Mouse (Mus musculus) limb, embryonic 12.5 days (tissue): ENCODE data around the gene Unk. TPM values are rescaled to one million over a fixed set of nuclear protein-coding genes. Genes with fewer than 3 reads are reported as not detected.

ENCODE experiments used
- ATAC-seq: fragments of 200-750 bp; cut with Nextera tagmentation; 2 replicates; pipeline ENCODE4 v1.8.0; 2017; ENCODE audit warnings: low read depth, moderate TSS enrichment; ENCODE audit not compliant: insufficient number of reproducible peaks, insufficient read depth, low FRiP score, low TSS enrichment
- H3K27ac ChIP-seq: fragments of 300-500 bp; sonication (generic); 2 replicates; pipeline ENCODE4 v1.5.1; 2016; ENCODE audit warnings: mild to moderate bottlenecking, moderate library complexity
- H3K27me3 ChIP-seq: fragments of 300-500 bp; sonication (generic); 2 replicates; pipeline ENCODE4 v1.6.1; 2016; ENCODE audit warnings: mild to moderate bottlenecking, moderate library complexity
- H3K36me3 ChIP-seq: fragments of 300-500 bp; sonication (generic); 2 replicates; pipeline ENCODE4 v1.6.1; 2016; ENCODE audit warnings: mild to moderate bottlenecking, moderate library complexity
- H3K4me1 ChIP-seq: fragments of 300-500 bp; sonication (generic); replicated peaks from 2 replicates; pipeline ENCODE4 v1.6.1; 2016
- H3K4me2 ChIP-seq: fragments of 300-500 bp; sonication (generic); 2 replicates; pipeline ENCODE4 v1.6.1; 2016; ENCODE audit warnings: mild to moderate bottlenecking, moderate library complexity
- H3K4me3 ChIP-seq: fragments of 300-500 bp; sonication (generic); replicated peaks from 2 replicates; pipeline ENCODE4 v1.5.1; 2016; ENCODE audit warnings: mild to moderate bottlenecking
- H3K9ac ChIP-seq: fragments of 300-500 bp; sonication (generic); replicated peaks from 2 replicates; pipeline ENCODE4 v1.6.1; 2016; ENCODE audit warnings: mild to moderate bottlenecking, moderate library complexity
- H3K9me3 ChIP-seq: fragments of 300-500 bp; sonication (generic); 2 replicates; pipeline ENCODE4 v1.6.1; 2016; ENCODE audit warnings: mild to moderate bottlenecking, moderate library complexity
- WGBS: fragments of 180-500 bp; shearing (Covaris S2); methylation state at CpG from one replicate; pipeline ENCODE4 v1.1.7; 2016; 5-methylcytosine and 5-hydroxymethylcytosine counted together
- polyA plus RNA-seq: library from polyadenylated mRNA; unstranded; fragments of >200 nt; fragmentation: Nextera tagmentation; extraction: Ambion mirVana; gene quantifications from 2 replicates; pipeline ENCODE4 v1.2.1, GENCODE M21; 2016

Unk gene
- polyA plus RNA-seq, 1 experiment from 2014 or later: 50.0 TPM

GRCm38 (mm10) chr11:116001725-116002124 lies 28.4 kb upstream of the Unk start:
- H3K27me3 ChIP-seq: peaks cover 12% of the 10 kb centered on the region
- peaks cover 4% of the 10 kb centered on the region; the same call in 1 of the 2 replicates for H3K9me3 ChIP-seq
- H3K36me3 ChIP-seq: peaks cover 4% of the 10 kb centered on the region
- ATAC-seq: no peak
- no peak overlapping the region for H3K4me2 ChIP-seq
- H3K27ac ChIP-seq: no peak overlapping the region
- peaks cover 18% of the 10 kb centered on the region for H3K4me1 ChIP-seq
- WGBS: 66% methylated on average over 6 of the region's 6 CpGs
- no peak overlapping the region for H3K9ac ChIP-seq
- H3K4me3 ChIP-seq: no peak overlapping the region

GRCm38 (mm10) chr11:116002894-116003293 lies 27.2 kb upstream of the Unk start:
- H3K36me3 ChIP-seq: peaks cover 16% of the 10 kb centered on the region
- ATAC-seq: no peak
- peaks cover 12% of the 10 kb centered on the region for H3K27me3 ChIP-seq
- peaks cover 4% of the 10 kb centered on the region; the same call in 1 of the 2 replicates for H3K9me3 ChIP-seq
- H3K4me2 ChIP-seq: no peak overlapping the region
- H3K4me1 ChIP-seq: peaks cover 18% of the 10 kb centered on the region
- H3K4me3 ChIP-seq: no peak overlapping the region
- WGBS: 87% methylated on average over 3 of the region's 3 CpGs
- no peak overlapping the region for H3K27ac ChIP-seq
- no peak overlapping the region for H3K9ac ChIP-seq

- ATAC-seq: no peak
- H3K4me3 ChIP-seq: peak overlapping the region; percentile 38
- peak overlapping the region; percentile 61 for H3K4me2 ChIP-seq
- H3K36me3 ChIP-seq: peaks cover 30% of the 10 kb centered on the region
- peaks cover 9% of the 10 kb centered on the region for H3K27me3 ChIP-seq
- H3K27ac ChIP-seq: peak overlapping the region; percentile 75; the same call in 1 of the 2 replicates
- peaks cover 24% of the 10 kb centered on the region for H3K4me1 ChIP-seq
- 44% methylated on average over 8 of the region's 8 CpGs for WGBS
- peaks cover 4% of the 10 kb centered on the region; the same call in 1 of the 2 replicates for H3K9me3 ChIP-seq
- peak overlapping the region; percentile 60 for H3K9ac ChIP-seq
These were observed 25.8 kb upstream of the Unk start for GRCm38 (mm10) chr11:116004186-116004823.

GRCm38 (mm10) chr11:116004840-116005700 lies 25.1 kb upstream of the Unk start:
- 5% methylated on average over 54 of the region's 54 CpGs for WGBS

GRCm38 (mm10) chr11:116005701-116006419 lies 24.3 kb upstream of the Unk start:
- 63% methylated on average over 9 of the region's 9 CpGs for WGBS
- no peak overlapping the region for H3K27ac ChIP-seq

More at GRCm38 (mm10) chr11:116004840-116005700, 25.1 kb upstream of the Unk start:
- Histone ChIP-seq H3K9ac (peak overlapping the region; percentile 60), H3K4me3 (peak overlapping the region; percentile 38), H3K36me3 (peaks cover 37% of the 10 kb centered on the region), H3K27ac (peak overlapping the region; percentile 75), H3K27me3 (peaks cover 5% of the 10 kb centered on the region), H3K4me2 (peak overlapping the region; percentile 61), H3K9me3 (peaks cover 4% of the 10 kb centered on the region; the same call in 1 of the 2 replicates), H3K4me1 (peaks cover 29% of the 10 kb centered on the region)
- peak; percentile 50 for ATAC-seq

GRCm38 (mm10) chr11:116007095-116007850 lies 22.8 kb upstream of the Unk start:
- WGBS: 84% methylated on average over 28 of the region's 28 CpGs
- no peak overlapping the region for H3K27ac ChIP-seq
- H3K27me3 ChIP-seq: no peaks in the 10 kb centered on the region
- H3K9me3 ChIP-seq: peaks cover 4% of the 10 kb centered on the region; the same call in 1 of the 2 replicates
- peaks cover 44% of the 10 kb centered on the region for H3K36me3 ChIP-seq
- peaks cover 44% of the 10 kb centered on the region for H3K4me1 ChIP-seq
- no peak overlapping the region for H3K4me2 ChIP-seq
- no peak overlapping the region for H3K9ac ChIP-seq
- ATAC-seq: no peak
- no peak overlapping the region for H3K4me3 ChIP-seq

More at GRCm38 (mm10) chr11:116005701-116006419, 24.3 kb upstream of the Unk start:
- peaks cover 44% of the 10 kb centered on the region for H3K36me3 ChIP-seq
- 0 out of 2 replicates have a peak, but pooled peaks have one; percentile 16 for ATAC-seq
- 0 out of 2 replicates have a peak overlapping the region, but pooled peaks have one; percentile 2 for H3K9ac ChIP-seq
- H3K27me3 ChIP-seq: no peaks in the 10 kb centered on the region
- peaks cover 4% of the 10 kb centered on the region; the same call in 1 of the 2 replicates for H3K9me3 ChIP-seq
- H3K4me3 ChIP-seq: no peak overlapping the region
- peaks cover 35% of the 10 kb centered on the region for H3K4me1 ChIP-seq
- H3K4me2 ChIP-seq: peak overlapping the region; percentile 61

GRCm38 (mm10) chr11:116008411-116008810 lies 21.7 kb upstream of the Unk start:
- Histone ChIP-seq H3K36me3 (peaks cover 44% of the 10 kb centered on the region), H3K27me3 (no peaks in the 10 kb centered on the region), H3K9ac (no peak overlapping the region), H3K27ac (no peak overlapping the region), H3K4me1 (peaks cover 49% of the 10 kb centered on the region), H3K4me2 (no peak overlapping the region), H3K9me3 (no peaks in the 10 kb centered on the region), H3K4me3 (no peak overlapping the region)
- 85% methylated on average over 11 of the region's 11 CpGs for WGBS
- ATAC-seq: no peak

GRCm38 (mm10) chr11:116008832-116009375 lies 21.2 kb upstream of the Unk start:
- no peaks in the 10 kb centered on the region for H3K27me3 ChIP-seq
- 63% methylated on average over 13 of the region's 13 CpGs for WGBS
- H3K36me3 ChIP-seq: peaks cover 44% of the 10 kb centered on the region
- no peak overlapping the region for H3K4me3 ChIP-seq
- no peak for ATAC-seq
- H3K9me3 ChIP-seq: no peaks in the 10 kb centered on the region
- H3K4me2 ChIP-seq: no peak overlapping the region
- no peak overlapping the region for H3K9ac ChIP-seq
- 0 out of 2 replicates have a peak overlapping the region, but pooled peaks have one; percentile 31 for H3K27ac ChIP-seq
- H3K4me1 ChIP-seq: peaks cover 49% of the 10 kb centered on the region

- Histone ChIP-seq H3K9me3 (no peaks in the 10 kb centered on the region), H3K4me1 (peaks cover 46% of the 10 kb centered on the region), H3K4me3 (no peak overlapping the region), H3K4me2 (no peak overlapping the region), H3K27ac (0 out of 2 replicates have a peak overlapping the region, but pooled peaks have one; percentile 31), H3K36me3 (peaks cover 44% of the 10 kb centered on the region), H3K27me3 (no peaks in the 10 kb centered on the region), H3K9ac (no peak overlapping the region)
- WGBS: 91% methylated on average over 11 of the region's 11 CpGs
- no peak for ATAC-seq
These were observed 20.5 kb upstream of the Unk start for GRCm38 (mm10) chr11:116009661-116010060.

- no peak for ATAC-seq
- Histone ChIP-seq H3K36me3 (peaks cover 44% of the 10 kb centered on the region), H3K27ac (no peak overlapping the region), H3K27me3 (no peaks in the 10 kb centered on the region), H3K9me3 (no peaks in the 10 kb centered on the region), H3K4me3 (no peak overlapping the region), H3K9ac (no peak overlapping the region), H3K4me1 (peaks cover 42% of the 10 kb centered on the region), H3K4me2 (no peak overlapping the region)
- WGBS: 95% methylated on average over 8 of the region's 8 CpGs
These were observed 20.0 kb upstream of the Unk start for GRCm38 (mm10) chr11:116010146-116010545.
